Mouse (Mus musculus) right cerebral cortex, postnatal 4 days (tissue): ENCODE measurements around the gene Rae1.

Experiments used
- DNase-seq: peaks from one replicate; pipeline ENCODE4 v3.0.0-alpha.2; 2022

Gene Rae1

GRCm38 (mm10) chr2:172997748-172998147 lies 2.2 kb upstream of the Rae1 start:
- DNase-seq = no peak

DNA sequence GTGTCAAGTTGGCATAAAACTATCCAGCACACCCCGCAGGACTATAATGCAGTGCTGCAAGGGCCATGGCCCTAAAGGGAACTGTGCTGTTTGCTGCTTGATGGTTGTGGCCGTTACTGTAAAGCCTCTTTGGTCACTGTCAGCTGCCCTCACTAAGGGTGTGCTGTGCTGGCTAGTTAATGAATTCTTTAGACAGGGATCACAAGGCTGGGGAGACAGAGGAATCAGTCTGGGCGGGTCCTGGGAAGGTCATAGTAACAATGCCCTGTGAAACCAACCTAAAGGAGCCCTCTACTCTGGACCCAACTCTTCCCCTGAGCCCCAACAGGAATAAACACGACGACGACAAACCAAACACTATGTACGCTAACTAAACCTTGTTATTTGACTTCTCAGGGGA lies 1.4 kb upstream of the Rae1 start:
- no peak for DNase-seq

- no peak for DNase-seq
These were observed 352 bp downstream of the Rae1 start for GRCm38 (mm10) chr2:173000285-173000652.

- no peak for DNase-seq
These were observed 1.0 kb downstream of the Rae1 start for GRCm38 (mm10) chr2:173000921-173001320.

GRCm38 (mm10) chr2:173003737-173004136 lies 3.8 kb downstream of the Rae1 start:
- DNase-seq = no peak

GRCm38 (mm10) chr2:173010220-173010717 lies 10.4 kb downstream of the Rae1 start:
- DNase-seq = no peak

DNA sequence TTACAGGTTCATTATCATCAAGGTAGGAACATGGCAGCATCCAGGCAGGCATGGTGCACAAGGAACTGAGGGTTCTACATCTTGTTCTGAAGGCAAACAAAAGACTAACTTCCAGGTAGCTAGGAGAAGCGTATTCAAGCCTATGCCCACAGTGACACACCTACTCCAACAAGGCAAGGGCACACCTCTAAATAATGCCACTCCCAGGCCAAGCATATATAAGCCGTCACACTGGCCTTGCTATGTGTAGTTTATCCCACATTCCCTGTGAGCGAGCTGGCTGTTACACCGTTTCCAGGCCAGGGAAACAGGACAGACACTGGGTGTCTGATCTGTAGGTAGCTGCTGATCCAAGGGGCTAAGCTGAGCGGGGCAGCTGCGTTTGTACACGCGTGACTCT lies 11.5 kb downstream of the Rae1 start:
- no peak for DNase-seq

- no peak for DNase-seq
These were observed 14.9 kb downstream of the Rae1 start for GRCm38 (mm10) chr2:173014741-173015287.

- DNase-seq = no peak
These were observed 18.0 kb downstream of the Rae1 start for GRCm38 (mm10) chr2:173017940-173018339.

DNA sequence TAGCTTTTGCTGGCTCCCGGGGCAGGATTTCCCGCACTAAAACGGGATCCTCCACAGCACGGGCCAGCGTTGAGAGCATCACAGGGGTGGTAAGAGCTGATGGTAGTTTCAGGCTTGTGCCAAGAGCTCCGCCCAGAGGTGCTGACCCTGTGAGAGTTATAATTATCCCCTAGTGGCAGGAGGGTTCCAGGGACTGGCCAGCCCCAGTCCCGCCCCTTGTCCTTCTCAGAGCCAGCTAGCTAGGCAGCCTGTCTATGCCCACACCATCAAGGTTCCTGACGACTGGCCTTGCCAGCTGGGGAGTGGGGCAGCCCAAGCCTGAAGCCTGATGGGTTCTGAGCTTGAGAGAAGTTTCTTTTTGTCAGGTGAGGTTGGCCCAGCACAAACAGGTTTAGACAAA lies 18.7 kb downstream of the Rae1 start:
- no peak for DNase-seq

DNA sequence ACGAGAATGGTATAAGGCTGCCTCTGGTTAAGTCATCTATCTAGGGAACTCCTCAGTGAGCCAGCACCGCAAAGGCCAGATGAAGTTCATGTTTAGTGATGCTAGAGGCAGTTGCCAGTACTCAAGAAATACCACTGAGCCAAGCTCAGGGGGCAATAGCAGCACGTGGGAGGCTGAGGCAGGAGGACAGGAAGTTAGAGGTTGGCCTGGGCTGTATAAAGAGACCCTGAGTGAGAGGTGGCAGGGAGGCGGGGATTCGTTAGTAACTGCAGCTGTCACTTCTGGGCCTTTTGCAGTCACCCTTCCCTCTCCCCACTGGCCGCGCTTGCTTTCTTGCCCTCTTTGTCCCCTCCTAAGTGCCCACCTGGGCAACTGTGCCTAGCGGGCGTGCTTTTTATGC lies 19.4 kb downstream of the Rae1 start:
- DNase-seq = no peak

GRCm38 (mm10) chr2:173019790-173020189 lies 19.9 kb downstream of the Rae1 start:
- DNase-seq = peak; percentile 78

GRCm38 (mm10) chr2:173020430-173020829 lies 20.5 kb downstream of the Rae1 start, which contains the start of gene Rbm38:
Rbm38 (plus strand) TSS chr2:173020498.
- DNase-seq = no peak

GRCm38 (mm10) chr2:173021633-173022055 lies 21.7 kb downstream of the Rae1 start:
- DNase-seq = peak; percentile 95

GRCm38 (mm10) chr2:173022056-173022681 lies 22.3 kb downstream of the Rae1 start:
- DNase-seq = peak; percentile 66

DNA sequence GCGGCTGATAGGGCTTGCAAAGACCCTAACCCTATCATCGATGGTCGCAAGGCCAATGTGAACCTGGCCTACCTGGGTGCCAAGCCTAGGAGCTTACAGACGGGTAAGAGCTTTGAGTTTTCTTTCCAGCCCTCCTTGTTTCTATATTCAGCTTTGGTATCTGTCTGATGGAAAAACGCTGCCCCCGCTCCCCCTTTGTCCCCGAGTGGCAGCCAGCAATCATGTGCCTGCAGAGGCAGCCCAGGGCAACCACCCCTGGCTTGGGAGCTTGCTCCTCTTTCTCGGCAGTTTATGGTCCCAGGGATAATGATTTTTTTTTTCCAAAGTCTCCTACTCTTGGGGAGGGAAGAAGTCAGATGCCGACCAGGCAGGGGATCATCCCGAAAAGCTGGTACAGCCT lies 22.9 kb downstream of the Rae1 start:
- no peak for DNase-seq

DNA sequence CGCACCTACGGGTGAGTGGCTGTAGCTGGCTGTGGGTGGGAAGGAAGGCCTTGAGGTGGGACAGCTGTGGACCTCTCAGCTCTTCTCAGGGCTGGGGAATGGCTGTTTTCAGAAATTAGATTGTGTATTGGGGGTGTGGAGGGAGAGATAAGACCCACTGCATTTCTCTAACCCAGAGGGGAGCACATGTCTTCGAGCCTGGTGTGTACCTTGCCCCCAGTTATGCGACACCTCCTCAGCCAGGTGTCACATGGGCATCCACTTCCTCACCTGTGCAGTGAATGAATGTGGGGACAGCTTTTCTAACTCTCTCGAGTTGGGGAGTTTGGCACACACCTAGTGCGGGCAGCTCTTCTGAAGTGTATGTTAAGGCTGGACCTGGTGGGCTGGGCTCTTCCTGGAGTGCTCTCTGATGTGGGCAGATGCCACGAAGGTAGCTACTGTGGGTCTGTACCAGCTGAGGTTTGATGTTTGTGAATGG lies 23.5 kb downstream of the Rae1 start:
- no peak for DNase-seq

- DNase-seq = no peak
These were observed 24.0 kb downstream of the Rae1 start for GRCm38 (mm10) chr2:173023966-173024365.

GRCm38 (mm10) chr2:173024392-173024791 lies 24.5 kb downstream of the Rae1 start:
- no peak for DNase-seq

- no peak for DNase-seq
These were observed 25.0 kb downstream of the Rae1 start for GRCm38 (mm10) chr2:173024938-173025337.

DNA sequence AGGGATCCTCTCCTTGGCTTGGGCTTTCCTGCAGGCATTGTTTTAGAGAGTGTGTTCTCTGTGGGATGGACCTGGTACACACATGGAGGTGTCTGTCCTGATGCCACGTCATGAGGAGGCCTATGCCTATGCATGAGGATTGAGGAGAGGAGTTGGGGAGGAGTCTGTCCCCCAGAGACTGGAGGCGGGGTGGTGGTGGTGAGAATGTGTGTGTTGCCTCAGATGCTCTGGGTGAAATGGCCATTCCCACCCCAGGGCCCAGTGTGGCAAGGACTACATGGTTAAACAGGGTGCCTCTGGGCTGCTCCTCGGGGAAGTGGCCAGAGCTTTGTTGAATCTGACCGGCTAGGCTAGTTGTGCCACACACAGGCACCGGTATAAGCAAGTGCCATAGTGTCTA lies 26.4 kb downstream of the Rae1 start:
- no peak for DNase-seq

GRCm38 (mm10) chr2:173026688-173027131 lies 26.8 kb downstream of the Rae1 start:
- DNase-seq = no peak

GRCm38 (mm10) chr2:173027169-173027823 lies 27.4 kb downstream of the Rae1 start:
- DNase-seq = no peak
